Mouse (Mus musculus): Measurements from ENCODE around the gene Atp6v1b1. TPM values are rescaled to one million over a fixed set of nuclear protein-coding genes. Genes with fewer than 3 reads are reported as not detected.
"Not testable (repeated sequence)": the region's sequence is repeated elsewhere in the genome, so short reads cannot be mapped to it uniquely, and the experiment has no call there.

The Atp6v1b1 gene
- total RNA-seq, 2 experiments from 2014 or later: not detected

GRCm38 (mm10) chr6:83775638-83776293 is 33.0 kb downstream of the Atp6v1b1 start, which contains the start of gene Tex261:
Gene Tex261 (minus strand): TSS chr6:83775813.
- DNase-seq: peak; percentile 92

DNA sequence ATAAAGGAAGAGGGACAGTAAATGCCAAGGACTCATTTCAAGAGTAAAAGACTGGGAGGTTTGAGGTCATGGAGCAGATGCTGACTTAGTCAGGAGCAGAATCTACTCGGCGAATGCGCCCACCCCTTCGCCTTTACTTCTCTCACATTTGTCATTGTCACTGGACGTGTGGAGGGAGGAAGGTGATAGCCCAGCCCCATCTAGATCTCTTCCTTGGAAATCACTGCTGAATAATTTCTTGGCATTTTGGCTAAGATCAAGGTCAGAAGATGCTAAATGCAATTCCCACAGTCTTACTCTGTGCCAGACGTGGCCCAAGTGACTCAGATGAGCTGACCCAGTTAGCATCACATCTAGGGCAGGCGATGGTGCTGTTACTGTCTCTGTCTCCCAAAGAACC is 35.5 kb downstream of the Atp6v1b1 start:
- no peak for DNase-seq

DNA sequence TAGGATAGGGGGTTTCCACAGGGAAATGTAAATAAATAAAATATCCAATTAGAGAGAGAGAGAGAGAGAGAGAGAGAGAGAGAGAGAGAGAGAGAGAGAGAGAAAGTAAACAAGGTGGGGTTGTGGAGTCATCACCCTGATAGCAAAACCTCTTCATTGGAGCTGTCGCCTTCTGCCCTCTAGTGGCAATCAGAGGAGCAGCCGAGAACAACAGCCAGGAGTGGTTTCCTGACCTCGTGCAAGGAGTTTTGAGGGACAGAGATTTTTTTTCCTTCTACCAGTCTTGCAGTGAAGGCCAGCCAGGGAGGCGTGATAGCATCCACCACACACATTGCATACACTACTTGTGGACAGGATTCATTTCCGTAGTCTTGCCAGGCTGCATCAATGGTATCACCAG is 36.2 kb downstream of the Atp6v1b1 start:
- no peak for DNase-seq

- DNase-seq: no peak
Measured at GRCm38 (mm10) chr6:83786426-83786825, 43.6 kb downstream of the Atp6v1b1 start.

GRCm38 (mm10) chr6:83788554-83788953 is 45.8 kb downstream of the Atp6v1b1 start:
- no peak for DNase-seq

- DNase-seq: not testable (repeated sequence)
Measured at GRCm38 (mm10) chr6:83790533-83790932, 47.7 kb downstream of the Atp6v1b1 start.

DNA sequence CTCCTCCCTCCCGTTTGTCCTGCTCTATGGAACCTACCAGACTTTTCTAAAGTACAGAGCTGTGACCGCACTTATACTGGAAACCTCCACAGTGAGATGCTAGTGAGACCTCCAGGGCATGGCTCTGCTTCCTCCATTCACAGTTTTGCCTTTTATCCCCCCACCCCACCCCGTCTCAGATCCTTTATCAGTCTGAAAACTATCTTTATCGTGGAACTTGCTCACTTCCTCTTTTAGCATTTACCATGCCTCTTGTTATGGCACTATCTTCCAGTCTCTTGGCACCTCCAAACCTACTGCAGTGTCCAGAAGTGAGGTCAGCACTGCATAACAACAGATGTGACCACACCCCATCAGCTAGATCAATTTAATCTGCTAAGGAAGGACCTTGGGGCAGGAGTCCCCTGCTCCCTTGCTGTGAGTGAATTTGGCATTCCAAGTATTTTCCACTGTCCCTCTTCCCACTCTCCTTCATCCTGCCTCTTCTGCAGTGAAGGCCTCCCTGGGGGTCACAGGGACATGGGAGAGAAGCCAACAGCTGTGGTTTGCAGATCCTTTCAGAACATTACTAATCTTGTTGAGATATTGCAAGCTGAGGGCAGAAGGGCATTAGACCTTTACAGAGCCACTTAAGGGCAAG is 48.6 kb downstream of the Atp6v1b1 start:
- DNase-seq: no peak

DNA sequence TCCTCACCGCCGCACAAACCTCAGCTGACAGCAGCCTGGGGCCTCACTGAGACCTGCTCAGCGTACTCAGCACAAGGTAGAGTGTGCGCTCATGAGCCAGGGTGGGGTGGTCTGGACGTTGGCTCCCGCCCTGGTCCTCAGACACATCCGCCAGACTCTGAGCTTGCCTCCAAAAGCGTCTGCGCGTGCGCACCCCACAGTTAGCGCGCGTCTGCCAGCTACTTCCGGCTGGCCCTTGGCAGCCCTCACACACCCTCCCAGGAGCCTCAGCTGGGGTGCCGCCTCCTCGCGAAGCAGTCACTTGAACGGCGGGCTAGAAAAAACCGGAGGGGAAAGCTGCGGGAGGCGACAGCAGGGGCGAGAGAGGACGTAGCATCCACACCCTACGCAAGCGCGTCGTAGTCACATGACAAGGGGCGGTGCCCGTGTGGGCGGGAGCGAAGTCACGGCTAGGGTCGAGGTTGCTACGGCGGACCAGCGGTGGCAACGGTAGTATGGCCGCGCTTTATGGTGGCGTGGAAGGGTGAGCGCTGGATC is 52.0 kb downstream of the Atp6v1b1 start, which contains the start of gene Nagk:
Nagk (plus strand) TSS at position 223 of the 537 bp plus-strand sequence.
- peak; percentile 90 for DNase-seq

GRCm38 (mm10) chr6:83795492-83795900 is 52.7 kb downstream of the Atp6v1b1 start:
- DNase-seq: no peak

DNA sequence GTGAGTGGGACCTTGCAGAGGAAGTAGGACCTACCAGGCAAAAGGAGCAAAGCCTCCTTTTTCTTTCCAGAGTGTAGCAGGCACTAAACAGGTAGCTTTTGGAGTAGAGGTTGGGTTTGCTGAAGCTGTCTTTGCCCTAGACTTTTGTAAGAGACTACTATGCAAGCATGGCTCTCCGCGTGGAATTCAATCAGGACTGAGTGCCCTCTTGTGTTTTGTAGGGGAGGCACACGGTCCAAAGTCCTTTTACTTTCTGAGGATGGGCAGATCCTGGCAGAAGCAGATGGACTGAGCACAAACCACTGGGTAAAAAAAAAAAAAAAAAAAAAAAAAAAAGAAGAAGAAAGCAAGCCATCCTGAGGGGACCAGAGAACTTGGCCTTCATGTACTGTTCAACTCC is 53.9 kb downstream of the Atp6v1b1 start:
- no peak for DNase-seq

- no peak for DNase-seq
Measured at GRCm38 (mm10) chr6:83802033-83802432, 59.2 kb downstream of the Atp6v1b1 start.

GRCm38 (mm10) chr6:83802846-83803245 is 60.1 kb downstream of the Atp6v1b1 start:
- DNase-seq: no peak

Other genes with a start within 250 kb of the Atp6v1b1 start
- 10 to 100 TPM; 14.3 to 14.5 TPM for gene Dguok, start 236.0 kb upstream of the Atp6v1b1 start, total RNA-seq (2021)
- gene Actg2, start 206.7 kb upstream of the Atp6v1b1 start, total RNA-seq (2021): 1 to 10 TPM in 1 of 2 experiments, under 1 TPM in 1; 0.72 to 5.6 TPM
- 1 to 10 TPM; 6.7 to 7.9 TPM for gene Stambp, start 170.3 kb upstream of the Atp6v1b1 start, total RNA-seq (2021)
- gene Clec4f, start 86.8 kb upstream of the Atp6v1b1 start, total RNA-seq (2021): not detected
- gene Cd207, start 65.1 kb upstream of the Atp6v1b1 start, total RNA-seq (2021): not detected
- not detected for gene Vax2, start 31.7 kb upstream of the Atp6v1b1 start, total RNA-seq (2021)
- gene Ankrd53, start 19.7 kb downstream of the Atp6v1b1 start, total RNA-seq (2021): not detected
- 10 to 100 TPM; 47.2 to 49.5 TPM for gene Tex261, start 32.8 kb downstream of the Atp6v1b1 start, total RNA-seq (2021)
- 1 to 10 TPM; 3.8 to 6.6 TPM for gene Nagk, start 52.0 kb downstream of the Atp6v1b1 start, total RNA-seq (2021)
- gene Paip2b, start 88.8 kb downstream of the Atp6v1b1 start, total RNA-seq (2021): 10 to 100 TPM; 62.8 to 68.1 TPM
- 10 to 100 TPM; 36.3 to 39.0 TPM for gene Zfp638, start 124.1 kb downstream of the Atp6v1b1 start, total RNA-seq (2021)